Mouse (Mus musculus): ENCODE data around the gene Mul1.

DNA sequence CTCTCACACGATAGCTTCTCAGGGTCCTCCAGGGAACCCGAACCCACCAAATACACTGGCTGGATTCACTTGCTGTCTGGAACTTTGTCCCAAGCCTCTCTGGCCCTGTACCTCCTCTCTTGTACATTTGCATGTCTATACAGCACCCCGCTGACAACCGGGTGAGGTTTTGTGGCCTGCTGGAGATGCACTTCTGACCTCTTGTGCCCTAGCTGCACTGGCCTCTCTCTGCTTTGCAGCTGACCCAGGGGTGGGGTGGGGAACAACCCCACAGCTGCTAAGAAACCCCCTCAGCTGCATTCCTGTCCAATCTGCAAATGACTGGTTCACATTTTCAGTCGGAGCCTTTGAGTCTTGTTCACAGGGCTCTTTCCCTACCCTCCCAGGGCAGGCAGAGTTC lies 10.5 kb downstream of the Mul1 start:
- TF ChIP-seq POLR2A (IDR thresholded peaks at IDR 0.05; ENCODE audit: extremely low read depth, insufficient read depth, low read length) (no peak), CTCF (IDR thresholded peaks at IDR 0.05; ENCODE audit: extremely low read depth, insufficient read depth, low read length) (no peak)
